Mouse (Mus musculus) adrenal gland, adult 18-20 months (tissue): ENCODE results near the gene Cnot6l. TPM values are rescaled to one million over a fixed set of nuclear protein-coding genes. Genes with fewer than 3 reads are reported as not detected.

ENCODE experiments used
- total RNA-seq, 2 experiments: library from RNA; stranded (reverse); gene quantifications; 1 replicate in 1 of 2; 2 replicates in 1 of 2; pipeline ENCODE4 v1.2.3; 2021

The Cnot6l gene
- total RNA-seq, 2 experiments from 2014 or later = 48.7 to 84.9 TPM

Other genes with a start within 250 kb of the Cnot6l start
- gene Cxcl13, start 207.2 kb downstream of the Cnot6l start, total RNA-seq = 1 to 10 TPM; 2.1 to 2.6 TPM
- gene Mrpl1, start 45.3 kb upstream of the Cnot6l start, total RNA-seq = 10 to 100 TPM; 19.6 to 20.2 TPM
- 1 to 10 TPM; 1.2 to 1.9 TPM for gene Fras1, start 209.8 kb upstream of the Cnot6l start, total RNA-seq